Mouse (Mus musculus): ENCODE results near the gene Sgcd. TPM values are rescaled to one million over a fixed set of nuclear protein-coding genes. Genes with fewer than 3 reads are reported as not detected.

The Sgcd gene
- polyA plus RNA-seq, 1 experiment, result 2.1 TPM

DNA sequence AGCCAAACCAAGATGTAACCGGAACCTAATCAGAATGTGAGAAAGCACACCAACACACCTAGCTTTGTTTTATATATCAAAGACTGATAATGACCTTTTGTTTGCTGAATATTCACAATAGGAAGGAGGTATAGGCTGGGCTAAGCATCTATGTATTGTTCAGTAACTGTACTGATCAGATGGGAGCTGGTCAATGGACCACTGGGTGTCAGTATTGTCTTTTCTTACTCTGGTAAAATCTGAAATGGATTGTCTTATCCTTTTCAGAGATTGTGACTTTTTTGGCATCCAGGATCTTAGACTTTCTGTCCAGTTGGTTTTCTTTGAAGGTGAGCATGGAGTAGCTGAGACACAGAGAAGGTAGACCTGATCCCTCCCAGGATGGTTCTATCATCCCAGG is 1068.5 kb downstream of the Sgcd start:
- TF ChIP-seq POLR2A (IDR thresholded peaks at IDR 0.05; ENCODE audit: extremely low read depth, insufficient read depth, low read length) (no peak), CTCF (IDR thresholded peaks at IDR 0.05; ENCODE audit: extremely low read depth, insufficient read depth, low read length) (peak; percentile 8; the same call in 1 of the 2 replicates)
- Histone ChIP-seq H3K27ac (ENCODE audit: insufficient read depth, low read length) (no peak overlapping the region), H3K4me3 (ENCODE audit: insufficient read depth, low read length) (no peak overlapping the region), H3K4me1 (ENCODE audit: control insufficient read depth, insufficient read depth, low read length) (no peaks in the 10 kb centered on the region)

DNA sequence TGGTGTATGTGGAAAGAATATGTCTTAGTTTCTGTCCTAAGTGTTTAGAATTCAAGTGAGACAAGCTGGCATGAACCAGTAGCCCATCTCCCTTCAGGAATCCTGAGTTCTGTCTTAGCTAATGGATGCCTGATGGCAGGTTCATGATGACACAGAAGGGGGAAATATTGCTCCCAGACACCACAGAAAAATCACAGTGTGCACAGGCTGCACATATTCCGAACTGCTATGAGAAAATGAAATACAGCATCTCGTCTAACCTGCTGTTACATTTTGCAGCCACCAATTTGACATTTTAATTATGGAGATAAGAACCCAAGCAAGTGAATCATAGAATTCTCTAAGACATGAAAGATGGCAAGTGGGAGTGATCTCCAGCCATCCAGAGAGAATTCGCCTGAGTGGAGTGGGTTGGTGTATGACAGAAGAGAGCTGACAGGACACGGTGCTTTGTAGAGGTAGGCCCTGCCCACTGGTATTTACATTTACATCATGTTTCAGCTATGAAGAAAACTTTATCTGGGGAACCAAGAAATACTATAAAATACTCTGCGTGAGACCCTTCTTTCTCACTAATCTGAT is 1076.0 kb downstream of the Sgcd start:
- H3K27ac ChIP-seq (ENCODE audit: insufficient read depth, low read length), result no peak overlapping the region
- TF ChIP-seq POLR2A (IDR thresholded peaks at IDR 0.05; ENCODE audit: extremely low read depth, insufficient read depth, low read length), result no peak
- TF ChIP-seq CTCF (IDR thresholded peaks at IDR 0.05; ENCODE audit: extremely low read depth, insufficient read depth, low read length), result no peak
- no peaks in the 10 kb centered on the region for H3K4me1 ChIP-seq (ENCODE audit: control insufficient read depth, insufficient read depth, low read length)
- H3K4me3 ChIP-seq (ENCODE audit: insufficient read depth, low read length), result no peak overlapping the region

DNA sequence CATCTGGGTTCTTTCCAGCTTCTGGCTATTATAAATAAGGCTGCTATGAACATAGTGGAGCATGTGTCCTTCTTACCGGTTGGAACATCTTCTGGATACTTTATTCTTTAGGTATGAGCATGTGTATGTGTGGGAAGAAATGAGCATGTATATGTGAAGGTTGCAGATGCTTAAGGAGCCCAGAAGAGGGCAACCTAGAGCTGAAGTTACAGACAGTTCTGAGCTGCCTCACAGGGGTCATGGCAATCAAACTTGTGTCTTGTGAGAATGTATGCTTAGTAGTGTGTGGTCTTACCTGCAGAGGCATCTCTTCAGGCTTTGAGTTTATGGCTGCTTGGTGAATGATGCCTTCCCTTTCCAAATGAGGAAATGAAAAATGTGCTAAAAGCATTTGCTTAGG is 1084.5 kb downstream of the Sgcd start:
- TF ChIP-seq POLR2A (IDR thresholded peaks at IDR 0.05; ENCODE audit: extremely low read depth, insufficient read depth, low read length) (no peak), CTCF (IDR thresholded peaks at IDR 0.05; ENCODE audit: extremely low read depth, insufficient read depth, low read length) (no peak)
- no peak overlapping the region for H3K27ac ChIP-seq (ENCODE audit: insufficient read depth, low read length)
- H3K4me1 ChIP-seq (ENCODE audit: control insufficient read depth, insufficient read depth, low read length), result no peaks in the 10 kb centered on the region
- no peak overlapping the region for H3K4me3 ChIP-seq (ENCODE audit: insufficient read depth, low read length)

DNA sequence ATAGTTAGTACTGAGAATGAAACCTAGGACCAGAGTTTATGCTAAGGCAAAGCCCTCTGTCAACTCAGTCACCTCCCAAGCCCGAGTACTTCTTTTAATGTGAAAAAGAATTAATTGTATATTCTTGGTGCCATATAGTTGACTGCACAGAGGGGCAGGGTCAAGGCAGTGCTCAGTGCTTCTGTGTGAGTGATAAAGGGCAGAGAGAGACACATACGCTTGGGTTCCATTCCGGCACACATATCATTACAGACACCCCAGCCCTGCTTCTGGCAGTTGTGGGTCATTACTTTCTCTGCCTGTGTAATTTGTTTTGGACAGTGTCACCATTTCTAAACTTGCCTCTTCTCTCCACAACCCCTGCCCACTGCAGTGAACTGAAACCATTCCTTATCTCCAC is 1099.7 kb downstream of the Sgcd start:
- H3K4me3 ChIP-seq (ENCODE audit: insufficient read depth, low read length), result no peak overlapping the region
- no peaks in the 10 kb centered on the region for H3K4me1 ChIP-seq (ENCODE audit: control insufficient read depth, insufficient read depth, low read length)
- no peak overlapping the region for H3K27ac ChIP-seq (ENCODE audit: insufficient read depth, low read length)
- TF ChIP-seq POLR2A (IDR thresholded peaks at IDR 0.05; ENCODE audit: extremely low read depth, insufficient read depth, low read length) (no peak), CTCF (IDR thresholded peaks at IDR 0.05; ENCODE audit: extremely low read depth, insufficient read depth, low read length) (no peak)

DNA sequence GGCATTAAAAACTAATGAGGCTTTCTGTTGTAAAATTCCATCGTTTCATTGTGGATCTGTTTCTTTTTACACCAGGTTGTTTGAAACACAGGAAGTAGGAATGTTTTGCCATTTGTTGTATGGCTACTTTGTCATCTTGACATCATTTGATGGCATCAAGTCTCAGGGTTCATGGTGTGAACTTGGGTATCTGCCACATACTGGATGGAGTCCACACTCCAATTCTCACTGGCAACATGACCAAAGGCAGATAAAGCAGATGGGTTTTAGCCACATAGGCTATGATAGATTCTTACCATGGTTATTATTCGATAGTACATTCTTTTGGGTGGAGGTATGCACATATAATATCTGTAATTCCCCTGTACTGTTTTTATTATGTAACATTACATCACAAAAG is 1106.3 kb downstream of the Sgcd start:
- no peak for TF ChIP-seq CTCF (IDR thresholded peaks at IDR 0.05; ENCODE audit: extremely low read depth, insufficient read depth, low read length)
- no peak for TF ChIP-seq POLR2A (IDR thresholded peaks at IDR 0.05; ENCODE audit: extremely low read depth, insufficient read depth, low read length)
- H3K4me3 ChIP-seq (ENCODE audit: insufficient read depth, low read length), result no peak overlapping the region
- no peak overlapping the region for H3K27ac ChIP-seq (ENCODE audit: insufficient read depth, low read length)
- H3K4me1 ChIP-seq (ENCODE audit: control insufficient read depth, insufficient read depth, low read length), result no peaks in the 10 kb centered on the region

DNA sequence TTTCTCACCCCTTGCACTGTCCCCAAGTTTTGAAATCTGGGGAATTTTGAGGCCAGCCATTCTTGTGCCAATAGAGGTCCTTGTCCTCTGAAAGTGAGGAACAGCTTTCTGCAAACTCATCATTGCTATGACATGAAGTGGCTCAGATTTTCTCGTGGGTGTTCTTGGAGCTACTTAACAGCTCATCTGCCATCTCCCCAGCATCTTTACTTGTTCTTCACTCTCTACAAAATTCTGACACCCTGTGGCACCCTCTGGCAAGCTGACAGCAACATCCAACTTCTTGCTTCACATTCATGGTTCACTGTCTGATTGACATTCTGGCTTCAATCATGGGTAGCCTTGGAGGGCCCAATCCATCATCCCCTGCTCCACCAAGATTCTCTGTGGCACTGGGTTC is 1113.0 kb downstream of the Sgcd start:
- Histone ChIP-seq H3K4me3 (ENCODE audit: insufficient read depth, low read length) (no peak overlapping the region), H3K27ac (ENCODE audit: insufficient read depth, low read length) (no peak overlapping the region), H3K4me1 (ENCODE audit: control insufficient read depth, insufficient read depth, low read length) (no peaks in the 10 kb centered on the region)
- TF ChIP-seq POLR2A (IDR thresholded peaks at IDR 0.05; ENCODE audit: extremely low read depth, insufficient read depth, low read length) (no peak), CTCF (IDR thresholded peaks at IDR 0.05; ENCODE audit: extremely low read depth, insufficient read depth, low read length) (no peak)

DNA sequence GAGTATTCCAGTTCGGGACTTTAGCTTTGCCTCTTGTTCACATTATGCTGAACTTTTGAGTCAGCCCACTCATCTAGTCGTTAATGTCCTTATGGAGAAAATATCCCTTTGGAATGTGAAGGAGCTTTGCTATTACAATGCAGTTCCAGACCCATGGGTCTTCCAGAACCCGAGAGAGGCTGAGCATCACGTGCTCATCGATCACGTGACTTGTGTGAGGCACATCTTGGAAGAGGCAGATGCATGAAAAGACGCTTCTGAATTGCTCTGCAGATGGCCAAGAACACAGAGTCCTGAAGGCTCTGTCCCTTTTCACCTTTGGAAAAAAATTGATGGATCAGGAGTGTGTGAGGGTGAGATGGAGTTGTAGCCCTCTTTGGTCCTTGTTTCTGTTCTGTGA is 1120.2 kb downstream of the Sgcd start:
- H3K4me1 ChIP-seq (ENCODE audit: control insufficient read depth, insufficient read depth, low read length), result no peaks in the 10 kb centered on the region
- no peak overlapping the region for H3K27ac ChIP-seq (ENCODE audit: insufficient read depth, low read length)
- H3K4me3 ChIP-seq (ENCODE audit: insufficient read depth, low read length), result no peak overlapping the region
- no peak for TF ChIP-seq POLR2A (IDR thresholded peaks at IDR 0.05; ENCODE audit: extremely low read depth, insufficient read depth, low read length)
- no peak for TF ChIP-seq CTCF (IDR thresholded peaks at IDR 0.05; ENCODE audit: extremely low read depth, insufficient read depth, low read length)

DNA sequence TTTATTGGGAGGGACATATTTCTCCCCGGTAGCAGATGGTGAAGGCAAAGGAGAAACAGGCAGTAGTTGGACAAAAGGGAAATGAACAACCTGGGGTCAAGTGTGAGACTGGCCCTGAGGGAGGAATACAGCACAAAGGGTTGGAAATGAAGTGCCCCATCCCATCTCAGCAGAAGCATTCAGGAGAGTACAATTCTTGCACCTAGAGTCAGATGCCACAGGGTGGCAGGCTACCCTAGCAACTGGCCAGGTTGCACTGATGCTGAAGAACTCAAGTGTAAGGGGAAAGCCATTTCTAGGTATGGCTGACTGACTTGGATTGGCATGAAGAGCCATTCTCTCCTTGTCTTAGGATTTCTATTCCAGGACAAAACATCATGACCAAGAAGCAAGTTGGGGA is 1124.0 kb downstream of the Sgcd start:
- TF ChIP-seq CTCF (IDR thresholded peaks at IDR 0.05; ENCODE audit: extremely low read depth, insufficient read depth, low read length) (peak; percentile 74), POLR2A (IDR thresholded peaks at IDR 0.05; ENCODE audit: extremely low read depth, insufficient read depth, low read length) (no peak)
- H3K4me1 ChIP-seq (ENCODE audit: control insufficient read depth, insufficient read depth, low read length), result no peaks in the 10 kb centered on the region

DNA sequence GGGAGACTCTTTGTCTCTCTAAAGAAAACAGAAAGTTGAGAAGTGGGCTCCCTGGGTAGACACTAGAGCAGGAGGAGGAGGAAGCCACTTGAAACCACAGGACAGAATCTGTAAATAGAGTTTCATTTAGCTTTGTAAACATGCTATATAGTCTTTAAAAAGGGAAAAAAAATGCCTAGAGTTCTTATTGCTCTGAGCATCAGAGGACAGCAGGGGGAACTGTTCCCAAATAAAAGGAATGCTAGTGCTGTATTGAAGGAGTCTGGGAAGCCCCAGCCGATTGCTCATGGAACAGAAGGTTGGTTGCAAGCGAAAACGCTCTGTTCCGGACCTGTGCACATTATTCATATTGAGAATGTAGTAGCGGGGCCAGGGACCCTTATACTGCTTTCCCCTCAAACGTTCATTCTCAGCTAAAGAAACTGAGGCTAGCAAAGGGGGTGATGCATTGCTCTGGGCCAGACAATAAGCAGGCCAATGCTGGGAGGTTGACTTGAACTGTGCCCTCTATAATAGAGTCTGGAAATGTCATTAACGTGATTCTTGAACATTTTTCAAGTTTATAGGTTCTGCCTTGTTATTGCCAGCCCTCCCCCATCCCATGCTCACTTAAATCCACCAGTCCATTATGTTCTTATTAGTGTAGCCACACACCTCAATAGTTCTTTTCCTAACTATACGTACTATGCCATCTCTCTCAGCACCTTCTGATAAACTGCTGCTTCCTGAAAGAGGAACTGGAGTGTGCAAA is 1140.4 kb downstream of the Sgcd start:
- no peak overlapping the region for H3K4me3 ChIP-seq (ENCODE audit: insufficient read depth, low read length)
- H3K27ac ChIP-seq (ENCODE audit: insufficient read depth, low read length), result no peak overlapping the region
- H3K4me1 ChIP-seq (ENCODE audit: control insufficient read depth, insufficient read depth, low read length), result no peaks in the 10 kb centered on the region
- TF ChIP-seq POLR2A (IDR thresholded peaks at IDR 0.05; ENCODE audit: extremely low read depth, insufficient read depth, low read length) (no peak), CTCF (IDR thresholded peaks at IDR 0.05; ENCODE audit: extremely low read depth, insufficient read depth, low read length) (peak; percentile 33)

More for the DNA sequence above, 1124.0 kb downstream of the Sgcd start:
- Histone ChIP-seq H3K27ac (ENCODE audit: insufficient read depth, low read length) (no peak overlapping the region), H3K4me3 (ENCODE audit: insufficient read depth, low read length) (no peak overlapping the region)

DNA sequence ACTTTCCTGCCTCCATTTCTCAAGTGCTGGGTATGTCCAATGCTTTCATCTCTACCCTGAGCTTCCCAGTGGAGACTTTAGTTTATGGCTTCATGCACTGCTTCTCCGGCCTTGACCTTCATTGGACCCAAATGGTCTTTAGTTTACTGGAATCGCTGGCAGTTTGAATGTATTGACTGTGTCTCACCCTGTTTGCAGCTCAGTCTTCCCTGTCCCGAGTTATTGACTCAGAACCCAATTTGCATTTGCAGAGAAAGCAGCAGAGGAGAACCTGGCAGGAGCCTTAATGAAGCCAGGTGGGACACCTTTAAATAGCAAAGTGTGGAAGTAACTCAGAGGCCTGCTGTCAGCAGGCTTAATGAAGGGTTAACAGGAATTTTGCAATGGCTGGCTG is 1140.9 kb downstream of the Sgcd start:
- no peak overlapping the region for H3K27ac ChIP-seq (ENCODE audit: insufficient read depth, low read length)
- H3K4me1 ChIP-seq (ENCODE audit: control insufficient read depth, insufficient read depth, low read length), result no peaks in the 10 kb centered on the region
- no peak overlapping the region for H3K4me3 ChIP-seq (ENCODE audit: insufficient read depth, low read length)
- no peak for TF ChIP-seq POLR2A (IDR thresholded peaks at IDR 0.05; ENCODE audit: extremely low read depth, insufficient read depth, low read length)
- no peak for TF ChIP-seq CTCF (IDR thresholded peaks at IDR 0.05; ENCODE audit: extremely low read depth, insufficient read depth, low read length)

Measured in cortical plate, adult 2 months (tissue).